Mouse (Mus musculus) spleen, embryonic (tissue): ENCODE measurements at regions not wholly inside any gene's neighbourhood (a gene's known extent, or its start where the extent isn't known, plus 50 kb on each side); places are given as distances from the start of the nearest gene placed in this dataset.

Source experiments
- CTCF ChIA-PET: fragments of 350-600 bp; sonication (Branson Sonifier 250); formaldehyde crosslinking; loops from one replicate; lab custom pipeline; 2022; lab: Charles Lee

GRCm38 (mm10) chr19:56039091-56040004 lies 247.6 kb upstream of the Habp2 start:
- CTCF ChIA-PET: no interaction called here

DNA sequence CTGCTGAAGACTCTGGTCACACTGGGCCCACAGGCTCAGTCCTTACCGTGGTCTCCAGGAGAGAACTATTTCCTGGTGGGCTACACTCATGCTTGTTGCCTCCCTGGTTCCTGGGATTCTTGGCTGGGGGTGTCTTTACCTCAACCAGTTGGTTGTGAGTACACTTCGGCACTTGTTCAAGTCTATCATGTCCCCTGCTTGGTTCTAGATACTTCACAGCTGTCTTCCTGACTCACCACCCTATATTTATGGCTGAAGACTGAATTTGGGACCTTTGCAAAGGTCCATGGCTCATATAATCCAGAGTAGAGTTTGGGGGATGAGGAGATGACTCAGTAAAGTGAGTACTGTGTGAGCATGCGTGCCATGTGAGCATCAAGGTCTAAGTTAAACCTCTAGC lies 245.0 kb upstream of the Habp2 start:
- CTCF ChIA-PET: no interaction called here

- CTCF ChIA-PET: interaction anchor here (0.6 kb wide), 1 partner anchor 835 kb away, joined by 4 read pairs; no protein-coding TSS in a partner anchor
Measured at GRCm38 (mm10) chr19:56046784-56047390, 240.1 kb upstream of the Habp2 start.

DNA sequence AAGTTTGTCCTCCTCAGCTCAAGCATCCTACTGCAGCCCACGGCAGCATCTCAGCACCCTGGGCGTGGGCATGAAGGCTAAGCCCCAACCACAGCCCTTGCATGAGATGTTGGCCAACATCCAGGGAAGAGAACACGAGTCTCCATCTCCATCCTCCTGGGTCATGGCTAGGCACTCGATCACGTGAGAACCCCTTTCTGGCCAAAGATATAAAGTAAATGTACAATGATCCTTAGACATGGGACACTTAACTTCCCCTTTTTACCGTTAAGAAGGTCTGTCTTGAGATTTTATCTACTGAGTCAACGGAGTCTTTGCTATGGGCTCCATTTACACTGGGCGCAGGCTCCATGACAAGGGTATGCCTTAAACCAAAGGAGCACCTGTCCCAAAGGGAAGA lies 232.8 kb upstream of the Habp2 start:
- CTCF ChIA-PET: no interaction called here

DNA sequence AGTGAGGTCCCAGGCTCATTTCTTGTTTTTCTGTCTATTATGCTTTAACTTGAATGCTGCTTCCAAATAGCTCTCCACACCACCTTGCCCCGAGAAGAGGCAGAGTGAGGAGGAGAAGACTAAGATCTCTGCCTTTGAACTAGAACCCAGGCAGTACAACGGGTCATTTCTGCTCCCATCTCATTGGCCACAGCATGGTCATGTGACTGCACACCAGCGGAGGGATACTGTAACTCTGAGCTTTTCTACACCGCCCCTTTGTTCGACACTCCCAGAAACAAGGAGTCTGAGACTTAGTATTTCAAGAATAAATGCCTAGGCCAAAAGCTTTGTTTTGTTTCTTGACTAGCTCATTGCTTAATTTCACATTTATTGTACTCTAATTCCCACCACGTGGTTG lies 230.5 kb upstream of the Habp2 start:
- CTCF ChIA-PET: no interaction called here

GRCm38 (mm10) chr19:56061882-56062540 lies 224.9 kb upstream of the Habp2 start:
- CTCF ChIA-PET: no interaction called here

DNA sequence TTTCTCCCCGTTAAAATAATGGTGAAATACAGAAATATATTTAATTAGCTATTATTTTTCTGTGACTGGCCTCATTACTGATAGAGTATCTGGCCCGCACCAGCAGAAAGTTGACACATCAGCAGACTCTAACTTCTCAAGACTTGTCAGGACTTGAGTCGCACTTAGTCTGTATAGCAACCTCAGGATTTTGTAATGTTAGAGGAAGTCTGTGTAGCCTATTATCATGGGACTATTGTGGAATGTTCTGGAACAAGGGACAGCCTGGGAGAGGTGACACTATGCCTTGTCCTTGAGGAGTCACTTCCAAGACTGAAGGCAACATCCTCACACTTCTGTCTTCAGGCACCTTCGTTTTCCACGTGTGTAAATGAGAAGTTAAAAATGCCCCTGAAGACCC lies 223.8 kb upstream of the Habp2 start:
- CTCF ChIA-PET: no interaction called here

DNA sequence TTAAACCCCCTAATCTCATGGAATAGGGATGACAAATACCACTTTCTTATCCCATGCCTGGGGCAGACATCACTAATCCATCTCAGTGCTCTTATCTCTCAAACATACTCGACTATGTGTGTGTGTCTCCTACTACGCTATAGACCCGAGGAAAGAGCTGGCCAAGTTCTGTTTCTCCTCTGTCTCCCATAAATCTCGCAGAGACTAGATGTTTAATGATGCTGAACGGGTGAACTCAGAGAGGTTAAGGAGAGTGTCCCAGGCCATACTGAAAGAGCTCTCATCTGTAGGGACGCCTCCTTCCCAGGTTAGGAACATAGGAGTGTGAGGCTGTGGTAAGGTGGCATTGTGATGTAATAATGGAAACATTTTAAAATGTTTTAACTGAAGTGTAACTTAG lies 221.2 kb upstream of the Habp2 start:
- CTCF ChIA-PET: no interaction called here

- CTCF ChIA-PET: interaction anchor here (0.6 kb wide), 1 partner anchor 1918 kb away, joined by 4 read pairs; no protein-coding TSS in a partner anchor
Measured at GRCm38 (mm10) chr19:56068165-56068564, 218.8 kb upstream of the Habp2 start.

DNA sequence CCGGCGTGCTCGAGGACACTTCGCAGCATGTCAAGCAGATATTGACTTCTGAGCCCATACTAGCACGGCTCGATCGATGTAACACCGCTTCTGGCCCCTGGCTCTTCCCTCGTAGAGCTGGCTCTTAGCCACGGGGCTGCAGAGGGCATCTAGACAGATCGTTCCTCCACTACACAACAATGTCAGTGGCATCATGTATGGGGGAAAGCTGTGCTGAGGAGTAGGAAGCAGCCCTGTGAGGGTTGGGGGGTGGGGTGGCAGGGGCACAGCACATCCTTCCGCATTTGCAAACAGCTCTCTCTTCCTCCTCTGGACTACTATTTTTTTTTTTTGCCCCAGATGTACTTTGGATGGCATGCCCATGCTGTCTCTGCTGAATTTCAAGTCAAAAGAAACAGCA lies 218.1 kb upstream of the Habp2 start:
- CTCF ChIA-PET: interaction anchor here (0.6 kb wide), 1 partner anchor 1917 kb away, joined by 4 read pairs; no protein-coding TSS in a partner anchor

- CTCF ChIA-PET: no interaction called here
Measured at GRCm38 (mm10) chr19:56069266-56069665, 217.7 kb upstream of the Habp2 start.

GRCm38 (mm10) chr19:56071340-56071739 lies 215.6 kb upstream of the Habp2 start:
- CTCF ChIA-PET: no interaction called here

DNA sequence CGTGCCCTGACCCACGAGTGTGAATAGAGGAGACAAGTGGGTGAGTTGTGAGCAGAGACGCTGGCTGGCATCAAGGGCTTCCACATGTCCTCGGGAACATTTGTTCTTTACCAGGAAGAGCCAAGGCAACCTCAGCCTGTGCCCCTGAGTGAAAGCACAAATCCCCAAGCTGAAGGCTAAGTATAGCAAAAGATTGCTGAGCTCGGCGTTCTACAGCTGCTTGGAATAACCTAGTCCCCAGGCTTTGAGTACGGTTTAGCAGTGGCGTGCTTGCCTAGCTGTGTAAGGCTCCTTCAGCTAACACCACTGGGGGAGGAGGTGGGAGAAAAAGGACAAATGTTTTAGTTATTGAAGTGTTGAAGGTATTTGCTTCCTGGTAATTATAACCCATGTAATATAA lies 210.8 kb upstream of the Habp2 start:
- CTCF ChIA-PET: no interaction called here

- CTCF ChIA-PET: interaction anchor here (0.6 kb wide), 1 partner anchor 123 kb away, joined by 9 read pairs; no protein-coding TSS in a partner anchor
Measured at GRCm38 (mm10) chr19:56077491-56077890, 209.4 kb upstream of the Habp2 start.

DNA sequence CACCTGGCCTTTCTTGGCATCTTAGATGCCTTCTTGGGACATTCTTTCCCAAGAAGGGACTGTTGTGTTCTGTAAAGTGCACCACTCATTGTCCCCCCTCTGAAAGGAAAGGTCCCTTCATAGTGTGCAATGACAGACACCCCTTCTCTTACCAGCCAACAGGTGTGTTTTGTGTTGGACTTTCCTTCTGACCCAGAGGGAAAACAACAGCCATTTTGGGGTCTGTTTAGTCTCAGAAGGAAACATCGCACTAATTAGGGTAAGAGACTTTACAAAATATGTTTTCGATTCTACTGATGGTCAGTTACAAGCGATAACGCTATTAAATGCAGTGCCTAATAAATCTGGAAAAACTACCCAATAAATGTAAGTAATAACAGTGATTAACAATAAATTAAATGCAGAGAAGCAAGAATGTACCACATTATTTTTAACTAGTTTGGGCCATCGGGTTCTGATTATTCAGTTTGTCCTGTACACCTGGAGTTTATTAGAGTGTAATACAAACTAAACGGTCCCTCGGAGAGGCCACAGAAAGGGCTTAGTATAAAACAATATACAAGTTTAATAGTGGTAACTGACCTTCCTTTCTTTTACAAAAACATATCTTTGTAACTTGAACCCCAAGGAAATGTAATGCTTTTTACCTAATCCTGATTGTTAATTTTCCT lies 200.4 kb upstream of the Habp2 start:
- CTCF ChIA-PET: no interaction called here

DNA sequence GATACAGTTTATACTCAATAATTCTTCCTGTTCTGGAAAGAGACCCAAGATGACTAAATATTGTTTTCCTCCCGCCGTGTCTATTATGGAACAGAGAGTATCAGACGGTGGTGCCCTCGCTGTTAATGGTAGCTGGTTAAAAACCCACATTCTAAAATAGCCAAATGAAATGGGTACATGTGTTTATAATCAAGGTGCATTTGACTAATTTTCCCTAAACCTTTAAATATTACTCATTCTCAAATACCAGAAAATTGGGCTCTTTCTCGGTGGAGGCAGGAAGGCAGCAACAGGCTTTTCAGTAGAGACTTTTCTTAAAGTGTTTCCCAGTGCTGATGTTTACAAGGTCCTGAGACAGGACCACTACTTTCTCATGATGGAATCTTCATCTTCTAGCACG lies 199.8 kb upstream of the Habp2 start:
- CTCF ChIA-PET: no interaction called here

GRCm38 (mm10) chr19:56089795-56090375 lies 197.1 kb upstream of the Habp2 start:
- CTCF ChIA-PET: no interaction called here

DNA sequence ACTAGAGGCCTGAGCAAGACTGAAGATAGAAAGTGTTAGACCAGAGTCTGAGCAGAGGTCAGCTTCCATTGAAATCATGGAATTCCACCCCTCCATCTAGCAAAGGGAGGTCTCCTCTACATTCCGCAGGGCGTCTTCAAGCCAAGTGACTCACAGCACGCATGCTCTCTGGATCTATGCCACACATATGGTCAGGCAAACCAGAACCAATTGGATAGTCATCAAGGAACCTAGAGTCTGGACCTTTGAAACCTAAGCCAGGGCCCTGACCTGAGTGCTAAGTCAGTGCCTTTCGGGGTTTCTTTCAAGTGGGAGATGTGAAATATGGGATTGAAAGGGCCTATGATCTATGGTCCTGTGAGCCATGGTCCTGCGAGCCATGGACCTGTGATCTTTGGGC lies 195.4 kb upstream of the Habp2 start:
- CTCF ChIA-PET: no interaction called here

DNA sequence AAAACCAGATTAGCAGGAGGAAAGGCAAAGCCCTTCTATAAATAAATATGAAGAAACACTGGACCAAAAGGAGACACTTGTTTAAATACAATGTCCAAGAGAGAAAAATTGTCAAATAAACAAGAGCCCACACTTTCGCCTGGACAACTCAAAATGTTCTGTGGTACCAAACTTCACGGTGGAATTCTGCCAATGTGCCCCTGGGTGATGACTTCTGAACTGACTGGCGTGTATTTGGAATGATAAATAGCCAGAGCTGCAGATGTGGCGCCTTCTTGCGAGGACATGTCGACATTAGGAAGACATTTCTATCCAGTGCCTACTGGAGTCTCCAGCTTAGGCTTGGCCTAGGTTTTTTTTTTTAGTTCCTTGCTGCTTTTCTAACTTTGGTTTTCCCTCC lies 191.1 kb upstream of the Habp2 start:
- CTCF ChIA-PET: no interaction called here

- CTCF ChIA-PET: no interaction called here
Measured at GRCm38 (mm10) chr19:56099725-56100124, 187.2 kb upstream of the Habp2 start.

DNA sequence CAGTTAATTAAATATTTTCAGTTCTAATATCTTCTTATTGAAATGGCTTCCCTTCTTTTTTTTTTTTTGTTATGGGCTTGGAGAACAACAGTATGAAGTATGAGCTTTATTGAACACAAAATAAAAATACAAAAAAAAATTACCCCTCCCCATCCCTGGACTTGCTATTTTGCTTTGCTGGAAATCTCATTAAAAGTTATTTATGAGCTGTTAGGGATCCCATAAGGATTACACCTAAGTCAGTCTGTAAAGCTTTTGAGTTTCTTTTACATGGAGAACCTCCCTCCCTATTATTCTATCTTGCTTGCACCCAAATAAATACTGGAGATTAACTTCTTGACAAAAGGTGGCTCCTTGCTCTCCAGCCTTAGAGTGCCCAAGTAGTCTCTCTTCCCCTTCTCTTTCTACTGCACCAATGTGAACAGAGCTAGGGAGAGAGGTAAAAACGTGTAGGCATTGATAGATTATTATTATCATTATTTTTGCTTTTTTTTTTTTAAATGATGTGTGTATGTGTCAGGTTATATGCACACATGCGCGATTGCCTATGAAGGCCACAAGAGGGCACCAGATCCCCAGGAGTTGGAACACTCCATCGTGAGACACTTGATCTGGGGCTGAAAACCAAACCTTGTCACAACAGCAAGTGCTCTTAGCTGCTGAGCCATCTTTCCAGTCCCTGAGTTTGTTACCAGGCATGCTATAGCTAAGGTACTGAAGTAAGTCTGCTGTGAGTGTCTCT lies 186.6 kb upstream of the Habp2 start:
- CTCF ChIA-PET: no interaction called here
